Mouse (Mus musculus) heart, postnatal 0 days (tissue): ENCODE data around the gene Wfdc12.
A peak's percentile ranks its signal among the peaks of the same experiment; 100 is the strongest.

Experiments used
- CTCF ChIP-seq: IDR thresholded peaks from 2 replicates; pipeline ENCODE4 v1.5.1; 2016; ENCODE audit warnings: antibody characterized with exemption, control low read depth, low read depth
- EP300 ChIP-seq: IDR thresholded peaks from 2 replicates; pipeline ENCODE4 v1.6.1; 2016; ENCODE audit warnings: antibody characterized with exemption, low read depth

GRCm38 (mm10) chr2:164180124-164180523, 10.3 kb downstream of the Wfdc12 start:
- TF ChIP-seq CTCF, result peak; percentile 49
- TF ChIP-seq EP300, result no peak
